Mouse (Mus musculus) left cerebral cortex, adult 2 months (tissue): ENCODE data around the gene Ctnnd2. TPM values are rescaled to one million over a fixed set of nuclear protein-coding genes. Genes with fewer than 3 reads are reported as not detected.

Source experiments
- DNase-seq, 2 experiments: peaks; one replicate each; pipeline ENCODE4 v3.0.0; 2021 to 2022; ENCODE audit warnings: low spot score in 2 of 2, mixed read lengths in 1 of 2; ENCODE audit errors: extremely low spot score in 1 of 2
- H3K27ac ChIP-seq: fragments of 200-600 bp; 2 replicates; pipeline ENCODE4 v1.8.1; 2022
- H3K4me3 ChIP-seq: fragments of 200-600 bp; 2 replicates; pipeline ENCODE4 v1.8.1; 2022
- CTCF ChIP-seq: fragments of 200-600 bp; IDR thresholded peaks from 2 replicates; pipeline ENCODE4 v1.8.1; 2022; ENCODE audit warnings: antibody characterized with exemption, mild to moderate bottlenecking, moderate library complexity
- intact Hi-C: fragments of 180-260 bp; cut with DNase I; formaldehyde crosslinking; loops from one replicate; pipeline ENCODE4 v1.15.1; 2025
- total RNA-seq, 2 experiments: library from RNA; stranded (reverse); gene quantifications; 2 replicates each; pipeline ENCODE4 v1.2.3; 2021

Ctnnd2 gene
- total RNA-seq, 2 experiments from 2014 or later: 274 to 276 TPM

DNA sequence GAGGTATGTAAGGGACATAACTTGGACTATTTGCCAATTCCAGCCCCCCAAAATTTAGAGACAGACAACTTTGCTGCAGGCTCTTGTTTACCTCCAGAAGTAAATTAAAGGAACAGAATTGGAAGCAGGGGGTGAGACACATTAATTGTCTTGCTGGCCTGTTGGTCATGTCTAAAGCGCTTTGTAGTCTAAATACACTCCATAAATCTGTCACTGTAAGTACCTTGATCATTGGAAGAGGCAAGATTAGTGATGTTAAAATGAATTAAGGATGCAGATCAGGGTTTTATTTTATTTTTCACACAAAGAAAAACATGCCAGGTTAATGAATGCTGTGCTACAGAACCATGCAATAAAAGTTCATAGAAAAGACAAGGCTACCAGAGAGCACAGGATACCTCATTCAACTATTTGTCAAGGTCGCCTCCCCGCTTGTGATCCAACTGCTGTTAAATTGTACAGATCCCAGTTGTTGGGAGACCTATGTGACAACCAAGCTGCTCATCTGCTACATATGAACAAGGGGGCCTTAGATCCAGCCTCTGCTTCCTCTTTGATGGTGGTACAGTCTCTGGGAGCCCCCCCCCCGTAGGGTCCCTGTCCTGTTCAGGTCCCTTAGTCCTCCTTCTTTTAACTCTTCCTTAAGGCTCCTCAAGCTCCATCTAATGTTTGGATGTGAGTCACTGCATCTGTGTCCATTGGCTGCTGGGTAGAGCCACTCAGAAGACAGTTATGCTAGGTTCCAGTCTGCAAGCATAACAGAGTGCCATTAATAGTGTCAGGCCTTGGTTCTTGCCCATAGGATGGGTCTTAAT, 792.7 kb downstream of the Ctnnd2 start:
- no peak for DNase-seq
- Histone ChIP-seq H3K4me3 (no peak overlapping the region), H3K27ac (no peak overlapping the region)
- intact Hi-C loops: no loop called here
- TF ChIP-seq CTCF: no peak

DNA sequence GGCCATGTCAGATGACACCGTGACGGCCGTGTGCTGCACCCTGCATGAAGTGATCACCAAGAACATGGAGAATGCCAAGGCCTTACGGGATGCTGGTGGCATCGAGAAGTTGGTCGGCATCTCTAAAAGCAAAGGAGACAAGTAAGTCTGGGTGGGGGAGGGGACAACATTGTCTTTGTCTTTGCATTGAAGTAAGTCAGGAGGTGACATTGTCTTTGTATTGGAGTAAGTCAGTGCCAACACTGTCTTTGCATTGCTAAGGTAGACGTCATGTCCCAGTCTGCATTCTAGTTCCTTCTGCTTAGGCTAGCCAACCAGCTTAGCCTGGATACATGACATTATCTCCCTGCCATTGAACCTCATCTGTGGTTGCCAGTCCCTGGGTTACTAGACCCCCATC, 794.4 kb downstream of the Ctnnd2 start:
- no peak for TF ChIP-seq CTCF
- no peak for DNase-seq
- intact Hi-C loops: no loop called here
- Histone ChIP-seq H3K4me3 (no peak overlapping the region), H3K27ac (no peak overlapping the region)

DNA sequence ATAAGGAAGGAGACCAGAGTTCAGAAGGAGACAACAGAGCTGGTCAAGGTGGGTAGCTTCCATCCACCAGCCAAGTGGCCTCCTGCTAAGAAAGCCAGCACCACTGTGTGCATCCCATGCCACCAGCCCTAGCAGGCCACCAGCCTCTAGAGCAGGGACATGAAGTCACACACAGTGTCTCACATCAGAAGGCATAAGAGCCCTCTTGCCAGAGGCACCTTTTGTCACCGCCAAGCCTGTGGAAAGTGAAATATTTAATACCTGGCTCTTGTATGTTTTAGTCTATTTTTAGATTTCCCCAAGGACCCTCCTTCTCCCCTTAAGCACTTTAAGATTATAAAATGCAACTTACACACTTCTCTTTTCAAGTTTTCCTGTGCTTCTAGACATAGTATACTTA, 802.0 kb downstream of the Ctnnd2 start:
- TF ChIP-seq CTCF: no peak
- Histone ChIP-seq H3K27ac (no peak overlapping the region), H3K4me3 (no peak overlapping the region)
- no peak for DNase-seq
- intact Hi-C loops: no loop called here

DNA sequence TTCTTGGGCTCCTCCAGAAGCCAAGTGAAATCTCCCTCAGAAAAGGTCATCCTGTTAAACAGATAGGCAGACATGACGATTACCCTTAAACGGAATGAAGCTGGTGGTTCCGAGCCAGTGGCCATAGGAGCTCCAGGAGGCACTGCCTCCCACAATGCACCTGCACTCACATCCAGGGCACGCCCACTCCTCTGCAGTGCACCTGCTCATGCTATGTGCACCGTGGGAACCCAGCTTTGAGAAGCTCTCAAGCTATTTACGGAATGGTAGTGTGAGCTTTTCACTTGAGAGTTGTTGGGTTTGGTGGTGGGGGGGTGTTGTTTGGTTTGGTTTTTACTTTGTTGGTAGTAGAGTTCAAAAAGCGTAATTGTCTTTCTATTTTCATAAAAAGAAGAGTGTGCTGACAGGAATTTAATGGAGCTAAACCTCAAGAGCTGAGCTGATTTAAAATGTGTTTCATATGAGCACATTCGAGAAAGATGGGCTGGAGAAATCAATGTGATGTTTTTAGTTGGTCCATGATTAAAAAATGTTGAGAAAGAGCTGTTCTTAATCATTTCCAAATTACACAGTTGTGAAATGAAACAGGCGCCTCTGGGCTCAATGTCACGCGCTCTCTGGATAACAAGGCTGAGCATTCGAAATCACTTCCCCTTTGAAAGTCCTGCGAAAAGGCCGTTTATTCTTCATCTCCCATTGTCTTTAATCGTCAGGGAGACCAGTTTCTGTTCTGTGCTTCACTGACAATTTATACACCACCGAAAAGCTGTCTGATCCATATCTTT, 802.8 kb downstream of the Ctnnd2 start:
- Histone ChIP-seq H3K27ac (no peak overlapping the region), H3K4me3 (no peak overlapping the region)
- TF ChIP-seq CTCF: no peak
- peak in 1 of 2 experiments; percentile 40 for DNase-seq
- intact Hi-C loops: no loop called here

DNA sequence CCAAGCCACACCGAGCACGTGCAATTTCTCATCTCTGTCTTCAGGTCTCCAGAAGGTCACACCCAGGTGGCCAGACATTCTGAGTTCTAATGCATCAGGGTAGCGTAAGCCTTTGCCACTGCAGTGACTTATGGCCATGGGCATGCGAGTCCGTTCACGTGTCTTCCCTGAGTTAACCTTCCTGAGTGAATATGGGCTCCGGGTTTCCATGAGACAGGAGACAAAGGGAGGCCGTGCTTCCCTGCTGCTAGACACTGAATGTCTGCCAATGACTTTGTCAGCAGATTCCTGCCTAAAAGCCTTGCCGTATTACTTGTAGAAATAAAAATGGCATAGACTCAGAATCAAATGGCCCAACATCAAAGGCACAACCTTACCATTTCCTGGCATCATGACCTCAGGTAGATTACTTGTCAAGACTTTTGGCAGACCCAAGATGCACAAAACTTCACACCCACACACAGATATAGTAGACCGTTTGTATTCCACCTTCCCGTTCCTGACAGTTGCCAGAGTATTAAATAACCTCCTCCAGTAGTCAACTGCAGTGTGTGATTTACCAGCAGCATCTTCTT, 804.9 kb downstream of the Ctnnd2 start:
- no peak overlapping the region for H3K4me3 ChIP-seq
- no peak for TF ChIP-seq CTCF
- intact Hi-C loops: no loop called here
- H3K27ac ChIP-seq: no peak overlapping the region
- no peak for DNase-seq

DNA sequence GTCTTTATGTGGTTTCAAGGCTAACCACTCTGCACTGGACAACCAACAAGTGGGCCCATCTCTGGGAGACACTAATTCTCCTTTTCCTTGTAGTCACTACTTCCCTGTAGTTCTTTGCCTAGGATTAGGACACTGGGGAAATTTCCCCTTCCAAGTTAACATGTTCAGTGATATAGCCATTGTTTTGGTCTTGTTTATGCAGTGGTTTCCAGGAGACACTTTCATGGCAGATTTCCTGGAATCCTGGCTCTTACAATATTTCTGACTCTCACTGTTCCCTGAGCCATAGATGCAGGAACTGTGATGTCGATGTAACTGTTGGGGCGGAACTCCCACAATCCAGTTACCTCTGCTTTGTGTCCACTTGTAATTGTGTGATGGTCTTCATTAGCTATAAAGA, 814.5 kb downstream of the Ctnnd2 start:
- H3K27ac ChIP-seq: no peak overlapping the region
- H3K4me3 ChIP-seq: no peak overlapping the region
- intact Hi-C loops: no loop called here
- DNase-seq: no peak
- TF ChIP-seq CTCF: no peak

DNA sequence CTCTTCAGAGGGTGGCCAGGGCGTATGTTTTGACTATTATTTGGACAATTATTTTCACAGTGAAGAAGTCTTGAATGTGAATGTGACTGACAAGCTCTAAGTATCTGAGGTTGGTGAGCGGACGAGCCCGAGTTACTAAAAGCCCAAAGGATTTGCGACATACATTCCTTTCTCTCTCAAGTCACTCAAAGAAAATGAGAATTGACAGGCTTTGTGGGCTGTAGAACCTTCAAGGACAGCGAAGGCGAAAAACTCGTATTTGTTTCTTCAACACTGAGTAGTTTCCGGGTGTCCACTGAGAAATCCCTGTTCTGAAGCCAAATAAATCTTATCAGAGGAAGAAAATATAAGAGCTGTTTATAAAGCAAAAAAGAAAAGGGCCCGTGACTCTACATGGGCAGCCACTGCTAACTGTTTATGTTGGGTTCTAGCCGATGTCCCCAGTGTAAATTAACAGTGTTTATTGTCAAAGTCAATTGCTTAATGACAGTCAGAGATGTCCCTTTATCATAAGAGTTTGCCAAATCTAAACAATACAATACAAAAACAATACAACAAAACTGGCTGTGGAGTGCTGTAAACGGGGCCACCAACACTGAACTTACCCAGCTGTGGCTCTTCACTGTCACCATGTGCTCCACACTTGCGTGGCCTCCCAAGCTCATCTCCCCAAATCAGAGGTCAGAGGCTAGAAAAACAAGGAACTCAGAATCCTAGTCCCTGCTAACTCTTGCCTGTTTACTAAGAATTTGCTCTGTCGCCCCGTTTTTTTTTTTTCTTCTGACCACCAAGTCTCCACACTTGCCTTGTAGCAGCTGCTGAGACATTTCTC, 818.2 kb downstream of the Ctnnd2 start:
- intact Hi-C loops: no loop called here
- H3K4me3 ChIP-seq: no peak overlapping the region
- DNase-seq: no peak
- H3K27ac ChIP-seq: no peak overlapping the region
- no peak for TF ChIP-seq CTCF

DNA sequence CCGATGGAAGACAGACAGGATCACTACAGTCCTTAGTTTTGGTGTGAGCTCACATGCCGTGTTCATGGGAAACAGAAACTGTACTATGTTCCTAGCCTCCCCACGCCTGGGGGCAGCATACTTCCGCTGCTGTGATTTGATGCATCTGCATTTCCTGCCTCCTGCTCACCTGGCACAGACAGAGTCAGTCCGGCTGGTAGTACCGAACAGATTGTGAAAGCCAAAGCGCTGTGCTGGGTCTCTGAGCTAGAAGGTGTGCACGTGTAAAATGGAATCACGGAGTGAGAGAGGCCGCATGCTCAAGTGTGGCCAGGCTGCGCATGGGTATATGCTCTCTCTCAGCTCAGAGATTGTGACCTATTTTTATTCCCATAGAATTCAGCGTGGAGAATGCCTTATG, 820.0 kb downstream of the Ctnnd2 start:
- no peak overlapping the region for H3K4me3 ChIP-seq
- no peak for DNase-seq
- intact Hi-C loops: no loop called here
- no peak; the same call in 1 of the 2 replicates for TF ChIP-seq CTCF
- H3K27ac ChIP-seq: no peak overlapping the region

DNA sequence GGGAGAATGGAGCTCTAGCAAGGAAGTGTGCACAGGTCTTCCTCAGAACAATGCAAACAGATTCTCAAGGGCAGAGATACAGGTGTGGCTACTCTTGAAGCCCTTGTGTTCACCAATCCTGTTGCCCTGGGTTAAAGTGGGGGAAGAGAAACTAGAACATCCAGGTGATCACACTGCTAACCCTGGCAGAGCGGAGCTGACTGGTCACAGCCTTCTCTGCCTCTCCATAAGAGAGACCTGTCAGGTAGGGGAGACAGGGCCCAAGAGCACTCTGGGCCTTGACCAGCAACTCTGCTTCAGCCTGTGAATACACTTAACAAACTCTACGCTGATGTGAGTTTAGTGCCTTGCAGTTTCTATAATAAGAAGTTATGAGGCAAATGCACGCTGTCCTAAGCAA, 820.5 kb downstream of the Ctnnd2 start:
- DNase-seq: no peak
- intact Hi-C loops: no loop called here
- Histone ChIP-seq H3K4me3 (no peak overlapping the region), H3K27ac (no peak overlapping the region)
- TF ChIP-seq CTCF: no peak

DNA sequence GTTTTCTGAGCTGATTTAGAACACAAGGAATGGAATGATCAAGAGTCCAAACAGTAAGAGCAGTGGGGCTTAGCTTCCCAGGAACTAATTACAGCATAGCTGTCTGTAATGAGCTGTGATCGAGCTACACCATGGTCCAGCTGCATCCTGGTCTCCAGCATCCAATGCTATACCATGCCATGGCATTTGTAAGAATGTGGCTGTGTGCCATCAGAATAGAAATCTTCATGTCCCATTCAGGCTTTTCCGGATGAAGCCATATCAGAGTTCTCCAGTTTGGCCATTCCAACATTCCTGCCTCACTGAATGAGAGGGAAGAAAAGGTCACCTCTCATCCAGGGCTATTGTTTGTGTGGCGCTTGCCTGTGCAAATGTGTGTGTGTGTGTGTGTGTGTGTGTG, 823.0 kb downstream of the Ctnnd2 start:
- intact Hi-C loops: no loop called here
- TF ChIP-seq CTCF: no peak
- DNase-seq: no peak
- H3K27ac ChIP-seq: no peak overlapping the region
- no peak overlapping the region for H3K4me3 ChIP-seq

DNA sequence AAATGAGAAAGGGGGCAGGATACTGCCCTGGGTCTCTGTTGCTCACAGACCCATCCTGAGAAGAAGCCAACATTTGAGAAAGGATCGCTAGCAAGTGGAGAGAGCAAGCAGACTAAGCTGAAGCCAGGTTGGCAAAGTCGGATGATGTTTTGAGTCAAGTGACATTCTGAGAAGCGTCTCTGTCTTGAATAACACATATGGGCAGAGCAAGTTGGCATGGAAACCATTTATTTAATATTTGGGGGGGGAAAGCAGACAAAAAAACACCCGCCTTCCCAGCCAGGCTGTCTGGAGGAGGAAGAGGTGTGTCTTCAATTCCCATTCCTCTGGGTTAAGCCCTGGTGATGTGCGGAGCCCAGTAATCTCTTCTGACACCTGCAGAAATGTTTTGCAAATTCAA, 832.1 kb downstream of the Ctnnd2 start:
- no peak for DNase-seq
- intact Hi-C loops: no loop called here
- no peak for TF ChIP-seq CTCF
- no peak overlapping the region for H3K27ac ChIP-seq
- H3K4me3 ChIP-seq: no peak overlapping the region
